Mouse (Mus musculus): ENCODE results near the gene Tgm2.

- TF ChIP-seq POLR2A (IDR thresholded peaks at IDR 0.05; ENCODE audit: borderline replicate concordance, extremely low read depth, insufficient read depth, insufficient read length, poor library complexity, severe bottlenecking) (no peak), CTCF (IDR thresholded peaks at IDR 0.05; ENCODE audit: borderline replicate concordance, extremely low read depth, insufficient read depth, insufficient read length) (no peak)
These were observed 49.2 kb downstream of the Tgm2 start for GRCm38 (mm10) chr2:158097071-158097470.

All from brain, embryonic 14.5 days (tissue).